In the genomic region with DNA sequence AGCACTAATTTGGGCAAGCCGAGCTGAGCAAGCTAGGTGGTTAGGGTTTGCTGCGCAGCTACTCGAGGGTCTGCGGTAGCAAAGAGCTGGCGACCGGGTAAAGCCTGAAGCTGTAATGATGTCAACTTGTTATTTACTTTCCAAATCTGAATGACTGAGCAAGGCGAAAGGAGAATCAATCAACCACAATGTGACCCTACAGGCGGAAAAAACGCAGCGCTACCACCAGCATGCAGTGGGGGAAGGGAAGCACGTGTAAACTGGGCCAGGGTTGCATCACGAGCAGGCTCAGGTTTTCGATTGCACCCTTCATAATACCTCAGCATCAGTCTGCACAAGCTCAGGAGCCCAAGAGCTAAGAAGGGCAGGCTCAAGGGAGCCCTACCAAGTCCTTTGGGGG, we compare ENCODE assay signal across 8 mouse cellular contexts. TPM values are rescaled to one million over a fixed set of nuclear protein-coding genes. Genes with fewer than 3 reads are reported as not detected.
DNase-seq lines count a peak whose midpoint lies in the region; ATAC-seq lines count a peak whose summit lies in the region.

No protein-coding gene starts in this region.

- peak; percentile 85 for ATAC-seq in activated CD4-positive, CD25-positive, alpha-beta regulatory T cell, adult 4 months
- peak; percentile 81 for ATAC-seq in inflammation-experienced regulatory T-cells, adult 6 months
- ATAC-seq in megakaryocyte-erythroid progenitor cell, adult 5-6 weeks (replicated peaks; ENCODE audit: low FRiP score, low TSS enrichment, poor library complexity, severe bottlenecking), result peak; percentile 71

- intact Hi-C loops in gastrocnemius, postnatal 14 days (cut with DNase I; ENCODE audit: low total_unique reads), result loop anchor here (5.0 kb wide), 1 partner anchor 77 kb away; no protein-coding TSS in a partner anchor
- intact Hi-C loops in left cerebral cortex, postnatal 10 days (cut with DNase I), result loop anchor here (5.0 to 10.0 kb wide), 2 partner anchors 72 to 184 kb away; no protein-coding TSS in a partner anchor

- DNase-seq in embryo, embryonic 10 days (ENCODE audit: low spot score), result peak; percentile 93
- peak; percentile 77 for DNase-seq in gastrocnemius, postnatal 14 days
- DNase-seq in left cerebral cortex, postnatal 10 days (ENCODE audit: extremely low spot score in 1 of 2, low spot score in 2 of 2), result peak; percentile 77 to 87
- DNase-seq in right cerebral cortex, postnatal 25 days, result peak; percentile 64
- DNase-seq in urinary bladder, postnatal 4 days (ENCODE audit: low spot score in 2 of 2), result peak; percentile 70 to 78

RNA-seq across cellular contexts. Expression of gene Tbl1x, which starts 1.7 kb away (rescaled TPM):
- 10 to 100 TPM; 28.8 to 31.4 TPM for polyA plus RNA-seq in activated CD4-positive, CD25-positive, alpha-beta regulatory T cell, adult 4 months (2017; shearing (Covaris generic))
- total RNA-seq in gastrocnemius, postnatal 14 days (2021), result 10 to 100 TPM; 14.0 to 16.1 TPM
- polyA plus RNA-seq in inflammation-experienced regulatory T-cells, adult 6 months (2017; shearing (Covaris generic)), result 10 to 100 TPM; 25.4 to 31.4 (median 27.7) TPM
- 10 to 100 TPM; 53.0 to 55.7 TPM for total RNA-seq in left cerebral cortex, postnatal 10 days (2021)
- 46.7 and 50.3 TPM in 2 replicates for total RNA-seq in megakaryocyte-erythroid progenitor cell, adult 5-6 weeks (2014; fragmentation: Nextera tagmentation)
- 36.5 and 43.7 TPM in 2 replicates for total RNA-seq in megakaryocyte-erythroid progenitor cell, adult 5-6 weeks (2017)

Comparison
In these comparisons a context has a peak if more than half of its experiments do, and no peak if none do; other contexts are left out.
1. Peak in every context shown above with its lines: DNase-seq and ATAC-seq.